Mouse (Mus musculus) layer of hippocampus, postnatal 36 days (tissue): Measurements from ENCODE around the gene Clic6. TPM values are rescaled to one million over a fixed set of nuclear protein-coding genes. Genes with fewer than 3 reads are reported as not detected.

Experiments
- DNase-seq, 2 experiments: peaks; one replicate each; pipeline ENCODE4 v3.0.0; 2022
- total RNA-seq, 2 experiments: library from RNA; stranded (reverse); gene quantifications; 2 replicates each; pipeline ENCODE4 v1.2.3; 2021

Gene Clic6
- total RNA-seq, 2 experiments from 2014 or later: 1.00 to 3.7 TPM

- no peak for DNase-seq
Measured at GRCm38 (mm10) chr16:92525919-92526318, 40.4 kb downstream of the Clic6 start.

- no peak for DNase-seq
Measured at GRCm38 (mm10) chr16:92535258-92535657, 49.7 kb downstream of the Clic6 start.

- no peak for DNase-seq
Measured at GRCm38 (mm10) chr16:92538356-92538755, 52.8 kb downstream of the Clic6 start.

GRCm38 (mm10) chr16:92544264-92544663, 58.7 kb downstream of the Clic6 start:
- DNase-seq: no peak

- no peak for DNase-seq
Measured at GRCm38 (mm10) chr16:92548651-92549050, 63.1 kb downstream of the Clic6 start.

- DNase-seq: no peak
Measured at GRCm38 (mm10) chr16:92551266-92552105, 66.0 kb downstream of the Clic6 start.

GRCm38 (mm10) chr16:92552106-92552382, 66.5 kb downstream of the Clic6 start:
- no peak for DNase-seq

- no peak for DNase-seq
Measured at GRCm38 (mm10) chr16:92552858-92553257, 67.3 kb downstream of the Clic6 start.

GRCm38 (mm10) chr16:92555051-92555450, 69.5 kb downstream of the Clic6 start:
- no peak for DNase-seq

- DNase-seq: no peak
Measured at GRCm38 (mm10) chr16:92565291-92565690, 79.8 kb downstream of the Clic6 start.

GRCm38 (mm10) chr16:92565708-92566107, 80.2 kb downstream of the Clic6 start:
- DNase-seq: peak; percentile 79 to 82

- no peak for DNase-seq
Measured at GRCm38 (mm10) chr16:92566146-92566545, 80.6 kb downstream of the Clic6 start.

GRCm38 (mm10) chr16:92571246-92571645, 85.7 kb downstream of the Clic6 start:
- no peak for DNase-seq

- DNase-seq: no peak
Measured at GRCm38 (mm10) chr16:92573193-92573592, 87.7 kb downstream of the Clic6 start.

GRCm38 (mm10) chr16:92575792-92576191, 90.3 kb downstream of the Clic6 start:
- no peak for DNase-seq

GRCm38 (mm10) chr16:92577381-92577780, 91.8 kb downstream of the Clic6 start:
- DNase-seq: no peak

- DNase-seq: no peak
Measured at GRCm38 (mm10) chr16:92578915-92579653, 93.5 kb downstream of the Clic6 start.

- DNase-seq: no peak
Measured at GRCm38 (mm10) chr16:92580981-92581380, 95.4 kb downstream of the Clic6 start.

GRCm38 (mm10) chr16:92581767-92582166, 96.2 kb downstream of the Clic6 start:
- DNase-seq: no peak

- DNase-seq: no peak
Measured at GRCm38 (mm10) chr16:92587836-92588235, 102.3 kb downstream of the Clic6 start.
